Mouse (Mus musculus) Patski (cell line): ENCODE results near the gene Kcnb1. TPM values are rescaled to one million over a fixed set of nuclear protein-coding genes. Genes with fewer than 3 reads are reported as not detected.

ENCODE experiments used
- ATAC-seq: fragments of 100-300 bp; one replicate; pipeline ENCODE4 v1.8.0; 2021
- CTCF ChIA-PET: fragments of 350-600 bp; sonication (Branson Sonifier 250); formaldehyde crosslinking; loops from one replicate; lab custom pipeline; 2022; ENCODE audit warnings: inconsistent platforms; lab: Charles Lee
- POLR2A ChIA-PET: fragments of 350-600 bp; sonication (Branson Sonifier 250); formaldehyde crosslinking; loops from one replicate; lab custom pipeline; 2022; ENCODE audit warnings: antibody characterized with exemption, inconsistent platforms; lab: Charles Lee
- DNase-seq: peaks from one replicate; pipeline ENCODE4 v3.0.0-alpha.2; 2011; ENCODE audit warnings: low read depth, low spot score
- H3K27me3 ChIP-seq: fragments of 371-371 bp; one replicate; pipeline ENCODE4 v1.5.1; 2021
- CTCF ChIP-seq: fragments of 100-300 bp; IDR thresholded peaks from one replicate; pipeline ENCODE4 v1.5.1; 2021
- in situ Hi-C: fragments of 300-500 bp; cut with MboI; formaldehyde crosslinking; loops from 3 replicates; pipeline ENCODE4 v1.11.1; 2018; ENCODE audit warnings: low pct_unique_long_range_greater_than_20kb, mixed read lengths
- polyA plus RNA-seq: library from polyadenylated mRNA; unstranded; gene quantifications from one replicate; pipeline ENCODE4 v1.2.3, GENCODE M21; 2021

The Kcnb1 gene
- polyA plus RNA-seq, 1 experiment from 2014 or later = 1.5 TPM

DNA sequence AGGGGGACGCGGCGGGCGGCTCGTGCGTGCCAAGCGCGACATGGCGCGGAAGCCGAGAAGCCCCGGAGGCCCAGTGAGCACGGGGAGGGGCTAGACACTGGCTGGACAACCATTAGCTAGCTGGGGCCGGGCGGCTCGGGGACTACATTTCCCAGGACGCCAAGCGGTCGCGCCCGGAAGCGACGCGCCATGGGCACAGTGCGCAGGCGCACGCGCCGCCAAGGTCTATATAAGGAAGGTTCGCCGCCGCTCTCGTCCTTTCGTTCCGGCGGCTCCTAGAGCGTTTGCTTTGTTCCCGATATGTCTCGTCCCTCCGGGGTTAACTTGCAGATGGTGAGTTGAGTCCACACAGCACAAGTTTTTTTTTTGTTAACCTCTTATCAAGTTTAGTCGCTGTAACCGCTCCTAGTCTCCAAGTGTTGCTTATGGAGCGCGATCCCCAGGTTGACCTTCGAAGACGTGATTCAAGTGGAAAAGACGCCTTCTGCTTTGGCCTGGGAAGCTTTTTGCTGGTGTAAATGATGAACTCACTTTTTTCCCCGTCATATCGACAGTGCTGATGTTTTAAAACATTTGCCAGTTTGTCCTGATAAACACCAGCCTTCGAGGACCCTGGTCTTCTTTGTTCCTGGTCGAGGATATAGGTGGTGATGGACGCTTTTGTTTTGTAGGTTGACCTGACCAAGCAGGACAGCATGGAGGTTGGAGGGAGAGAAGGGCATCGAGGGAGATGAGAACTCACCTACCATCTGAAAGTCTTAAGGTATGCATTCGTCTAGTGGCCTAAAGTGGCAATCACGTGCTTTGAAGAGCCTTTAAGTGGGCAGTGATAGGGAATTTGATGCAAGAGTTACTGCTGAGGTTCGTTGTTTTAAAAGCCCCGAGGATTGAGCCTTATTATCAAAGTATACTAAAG is 126.7 kb downstream of the Kcnb1 start, which contains the start of gene Znfx1:
Znfx1 (minus strand) TSS at position 51 of the 916 bp plus-strand sequence.
- no peaks in the 10 kb centered on the region for H3K27me3 ChIP-seq
- POLR2A ChIA-PET = interaction anchor here (0.6 kb wide), 1 partner anchor 46 kb away, joined by 4 read pairs; no protein-coding TSS in a partner anchor
- no peak for DNase-seq
- TF ChIP-seq CTCF = no peak
- peak; percentile 89 for ATAC-seq
- CTCF ChIA-PET = no interaction called here
- in situ Hi-C loops = no loop called here

- no peaks in the 10 kb centered on the region for H3K27me3 ChIP-seq
- POLR2A ChIA-PET = interaction anchor here (0.6 kb wide), 1 partner anchor 46 kb away, joined by 4 read pairs; no protein-coding TSS in a partner anchor
- in situ Hi-C loops = no loop called here
- no peak for TF ChIP-seq CTCF
- no peak for DNase-seq
- ATAC-seq = peak; percentile 89
- CTCF ChIA-PET = no interaction called here
These were observed 127.5 kb downstream of the Kcnb1 start for GRCm38 (mm10) chr2:167062497-167062911.

DNA sequence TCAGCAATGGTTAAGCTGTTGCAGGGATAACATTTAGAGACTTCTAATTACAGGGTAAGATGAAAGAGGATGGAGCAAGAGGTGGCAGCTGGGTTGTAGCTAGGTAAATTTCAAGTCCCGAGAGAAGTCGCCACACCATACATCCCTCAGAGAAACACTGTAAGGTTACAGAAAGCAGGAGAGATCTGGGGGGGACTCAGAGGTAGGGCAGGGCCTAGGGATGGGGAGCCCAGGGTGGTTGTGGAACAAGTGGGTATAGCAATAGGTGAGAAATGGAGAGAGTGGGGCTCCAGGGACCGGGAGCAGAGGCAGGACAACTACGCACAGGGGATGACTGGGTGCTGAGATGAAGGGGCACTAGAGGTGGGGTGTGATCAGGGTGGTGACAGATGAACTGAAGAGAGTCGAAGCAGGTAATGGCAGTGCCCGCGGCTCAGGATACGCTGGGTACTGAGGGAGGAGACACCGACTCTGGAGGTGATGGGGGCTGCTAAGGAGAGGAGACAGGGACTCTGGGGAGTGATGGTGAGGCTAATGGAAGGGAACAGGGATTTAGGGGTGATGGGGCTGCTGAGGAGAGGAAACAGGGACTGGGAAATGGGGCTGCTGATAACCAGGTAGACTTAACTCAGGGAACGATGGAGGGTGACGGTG is 128.4 kb downstream of the Kcnb1 start:
- no peak for TF ChIP-seq CTCF
- in situ Hi-C loops = no loop called here
- ChIA-PET POLR2A (no interaction called here), CTCF (no interaction called here)
- H3K27me3 ChIP-seq = no peaks in the 10 kb centered on the region
- ATAC-seq = no peak
- no peak for DNase-seq

DNA sequence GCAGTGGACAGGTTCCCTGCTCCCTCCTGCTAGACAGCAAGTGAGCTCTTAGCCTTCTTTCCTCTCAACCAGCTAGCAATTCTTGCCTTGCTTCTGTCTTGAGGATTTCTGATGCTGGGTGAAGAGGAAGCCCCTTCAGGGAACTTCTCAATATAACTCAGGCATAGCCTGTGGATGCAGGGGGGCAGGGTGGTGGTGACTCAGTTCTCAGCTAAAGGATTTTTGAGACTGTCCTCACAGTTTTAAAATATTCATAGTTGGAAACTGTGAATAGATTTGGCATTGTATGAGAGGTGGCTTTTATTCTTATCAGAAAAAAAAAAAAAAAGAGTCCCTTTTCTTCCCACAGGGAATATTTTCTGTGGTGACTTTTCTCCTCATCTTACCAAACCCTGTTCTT is 129.2 kb downstream of the Kcnb1 start:
- DNase-seq (no peak), ATAC-seq (no peak)
- in situ Hi-C loops = no loop called here
- ChIA-PET POLR2A (interaction anchor here (0.8 kb wide), 1 partner anchor 9 kb away, joined by 4 read pairs; no protein-coding TSS in a partner anchor), CTCF (interaction anchor here (1.0 kb wide), 1 partner anchor 38 kb away, joined by 3 read pairs; no protein-coding TSS in a partner anchor)
- H3K27me3 ChIP-seq = no peaks in the 10 kb centered on the region
- no peak for TF ChIP-seq CTCF

- no peak for TF ChIP-seq CTCF
- POLR2A ChIA-PET = interaction anchor here (0.8 kb wide), 1 partner anchor 9 kb away, joined by 4 read pairs; no protein-coding TSS in a partner anchor
- ATAC-seq (no peak), DNase-seq (no peak)
- H3K27me3 ChIP-seq = no peaks in the 10 kb centered on the region
- in situ Hi-C loops = no loop called here
- CTCF ChIA-PET = interaction anchor here (1.0 kb wide), 1 partner anchor 38 kb away, joined by 3 read pairs; no protein-coding TSS in a partner anchor
These were observed 129.6 kb downstream of the Kcnb1 start for GRCm38 (mm10) chr2:167060360-167060759.

GRCm38 (mm10) chr2:167059960-167060359 is 130.0 kb downstream of the Kcnb1 start:
- POLR2A ChIA-PET = interaction anchor here (0.8 kb wide), 1 partner anchor 9 kb away, joined by 4 read pairs; no protein-coding TSS in a partner anchor
- ATAC-seq = no peak

DNA sequence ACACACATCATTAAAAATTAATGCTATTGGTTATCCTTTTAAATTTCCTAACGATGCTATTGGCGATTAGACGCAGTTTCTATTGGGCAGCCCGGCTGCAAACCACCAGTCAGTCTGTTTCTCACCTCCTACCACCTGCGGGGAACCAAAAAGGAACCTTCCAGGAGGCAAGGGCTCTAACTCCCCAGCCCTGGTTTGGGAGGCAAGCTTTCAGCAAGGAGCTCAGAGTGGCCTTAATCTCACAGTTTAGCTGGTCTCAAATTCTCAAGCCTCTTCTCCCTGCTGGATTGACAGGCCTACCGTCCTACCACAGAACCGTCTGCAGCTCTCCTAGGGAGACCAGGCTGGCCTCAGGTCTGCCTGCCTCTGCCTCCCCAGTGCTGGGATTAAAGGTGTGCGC is 130.4 kb downstream of the Kcnb1 start:
- ChIA-PET CTCF (no interaction called here), POLR2A (no interaction called here)
- ATAC-seq (no peak), DNase-seq (no peak)
- in situ Hi-C loops = no loop called here
- H3K27me3 ChIP-seq = no peaks in the 10 kb centered on the region
- no peak for TF ChIP-seq CTCF

More at GRCm38 (mm10) chr2:167059960-167060359, 130.0 kb downstream of the Kcnb1 start:
- DNase-seq = no peak
- TF ChIP-seq CTCF = no peak
- H3K27me3 ChIP-seq = no peaks in the 10 kb centered on the region
- CTCF ChIA-PET = interaction anchor here (1.0 kb wide), 1 partner anchor 37 kb away, joined by 3 read pairs; no protein-coding TSS in a partner anchor
- in situ Hi-C loops = no loop called here

DNA sequence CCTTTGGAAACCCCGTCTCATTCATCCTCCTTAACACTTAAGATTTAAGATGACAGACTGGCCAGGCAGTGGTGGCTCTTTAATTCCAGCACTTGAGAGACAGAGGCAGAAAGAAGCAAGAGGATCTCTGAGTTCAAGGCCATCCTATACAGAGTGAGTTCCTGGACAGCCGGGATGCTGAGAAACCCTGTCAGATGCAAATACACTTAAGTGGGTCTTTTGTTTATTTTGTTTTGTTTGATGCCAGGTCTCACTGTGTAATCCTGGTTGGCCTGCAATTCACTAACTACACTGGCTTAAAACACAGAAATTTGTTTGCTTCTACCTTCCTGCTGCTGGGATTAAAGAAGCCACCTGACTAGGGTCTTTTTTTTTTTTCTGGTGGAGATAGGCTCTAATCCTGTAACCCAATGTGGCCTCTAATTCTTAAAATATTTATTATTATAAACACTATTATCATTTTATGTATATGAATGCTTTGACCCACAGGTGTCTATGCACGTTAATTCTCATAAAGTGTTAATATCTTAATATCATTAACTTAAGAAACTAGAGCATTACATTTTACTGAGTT is 131.1 kb downstream of the Kcnb1 start:
- no peak for DNase-seq
- no peaks in the 10 kb centered on the region for H3K27me3 ChIP-seq
- ChIA-PET CTCF (no interaction called here), POLR2A (no interaction called here)
- in situ Hi-C loops = no loop called here
- ATAC-seq = no peak
- TF ChIP-seq CTCF = no peak

DNA sequence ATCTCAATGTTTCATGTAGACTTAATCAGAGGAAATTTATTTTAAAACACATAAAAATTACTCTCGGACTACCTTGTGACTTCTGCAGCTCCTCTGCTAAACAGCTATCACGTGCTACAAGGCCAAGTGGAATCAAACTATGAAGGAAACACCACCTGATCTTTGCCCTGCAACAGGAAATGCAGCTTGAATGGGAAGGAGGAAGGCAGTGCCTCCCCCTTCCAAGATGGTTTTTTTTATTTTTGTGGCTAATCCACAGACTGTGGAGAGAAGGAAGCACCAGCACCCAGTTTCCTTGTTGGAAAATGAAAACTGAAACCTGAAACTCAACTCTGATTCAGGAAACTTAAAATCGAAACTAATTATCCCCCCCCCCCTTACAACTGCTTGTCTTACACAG is 131.8 kb downstream of the Kcnb1 start:
- ATAC-seq (no peak), DNase-seq (no peak)
- CTCF ChIA-PET = interaction anchor here (1.1 to 1.2 kb wide), 2 partner anchors 14 to 17 kb away, joined by 3 read pairs; no protein-coding TSS in a partner anchor
- POLR2A ChIA-PET = no interaction called here
- no peak for TF ChIP-seq CTCF
- no peaks in the 10 kb centered on the region for H3K27me3 ChIP-seq
- in situ Hi-C loops = no loop called here

- ChIA-PET POLR2A (interaction anchor here (1.1 kb wide), 1 partner anchor 150 kb away, joined by 3 read pairs; no protein-coding TSS in a partner anchor), CTCF (interaction anchor here (1.3 to 1.5 kb wide), 2 partner anchors 13 to 40 kb away, joined by 3 to 4 read pairs; no protein-coding TSS in a partner anchor)
These were observed 133.0 kb downstream of the Kcnb1 start for GRCm38 (mm10) chr2:167056942-167057323.

More at GRCm38 (mm10) chr2:167056942-167057323, 133.0 kb downstream of the Kcnb1 start:
- DNase-seq (no peak), ATAC-seq (no peak)
- no peaks in the 10 kb centered on the region for H3K27me3 ChIP-seq
- no peak for TF ChIP-seq CTCF
- in situ Hi-C loops = no loop called here
